Mouse (Mus musculus) spleen, postnatal 10 days (tissue): ENCODE results near the gene Tmeff1.

Source experiments
- DNase-seq, 2 experiments: peaks; one replicate each; pipeline ENCODE4 v3.0.0; 2021 to 2022; ENCODE audit warnings: low spot score in 2 of 2

Tmeff1 gene

GRCm38 (mm10) chr4:48584421-48585240, at the start of gene Tmeff1:
Gene Tmeff1, plus strand, starts transcription at chr4:48585174.
- DNase-seq = no peak

DNA sequence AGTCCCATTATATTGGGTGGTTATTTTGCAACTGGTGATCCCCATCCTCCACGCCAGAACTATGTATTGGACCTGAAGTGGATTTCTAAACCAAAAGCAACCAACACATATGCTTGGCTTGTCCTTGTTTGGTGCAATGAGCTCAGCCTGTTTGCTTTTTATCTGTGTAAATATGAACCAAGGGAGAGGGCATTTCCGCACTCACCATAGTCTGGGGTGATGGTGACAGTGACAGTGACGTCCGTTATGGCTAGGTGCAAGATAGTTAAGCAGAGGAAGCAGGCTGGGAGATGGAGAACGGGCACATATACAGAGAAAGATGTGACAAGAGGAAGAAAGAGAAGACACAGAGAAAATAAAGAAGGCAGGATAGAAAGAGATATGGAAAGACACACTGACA, 48.7 kb upstream of the Tmeff1 start:
- no peak for DNase-seq

GRCm38 (mm10) chr4:48537024-48537423, 48.0 kb upstream of the Tmeff1 start:
- no peak for DNase-seq

GRCm38 (mm10) chr4:48538581-48538980, 46.4 kb upstream of the Tmeff1 start:
- no peak for DNase-seq

GRCm38 (mm10) chr4:48539841-48540575, 45.0 kb upstream of the Tmeff1 start, which contains the start of gene Msantd3:
Gene Msantd3, plus strand, starts transcription at chr4:48539935.
- DNase-seq = no peak

- DNase-seq = no peak
Measured at GRCm38 (mm10) chr4:48540576-48541111, 44.3 kb upstream of the Tmeff1 start.

DNA sequence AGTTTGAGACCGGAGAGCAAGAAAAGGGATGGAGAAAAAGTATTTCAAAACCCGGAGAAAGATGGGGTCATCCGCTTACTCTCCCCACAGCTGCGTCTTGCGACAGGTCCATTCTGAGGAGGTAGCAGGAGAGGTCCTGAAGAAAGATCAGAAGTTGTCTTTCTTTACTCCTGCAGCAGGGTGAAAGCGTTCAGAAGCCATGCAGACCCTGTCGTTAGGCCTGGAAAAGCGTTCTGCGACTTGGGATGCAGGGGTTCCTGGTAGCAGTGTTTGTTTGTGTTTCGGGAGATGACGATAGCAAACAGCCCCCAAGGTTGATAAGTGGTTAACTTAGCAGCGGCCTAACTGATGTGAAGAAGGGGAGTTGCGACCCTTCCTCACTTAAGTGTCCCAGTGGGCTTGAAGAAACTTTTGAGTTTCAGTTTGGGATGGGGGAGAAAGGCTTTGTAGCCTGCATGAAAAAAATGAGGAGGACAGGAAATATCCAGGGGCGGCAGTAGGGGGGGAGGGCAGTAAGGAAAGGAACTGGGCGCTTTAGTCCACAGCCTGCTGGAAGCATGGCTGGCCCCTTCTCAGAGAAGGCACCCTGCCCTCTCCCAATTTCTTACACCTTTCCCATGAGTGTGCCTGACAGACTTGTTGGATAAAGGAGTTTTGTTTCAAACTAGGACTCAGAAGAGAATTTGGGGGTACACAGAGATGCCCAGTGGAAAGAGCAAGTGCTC, 43.3 kb upstream of the Tmeff1 start:
- no peak for DNase-seq

- DNase-seq = no peak
Measured at GRCm38 (mm10) chr4:48542351-48542750, 42.6 kb upstream of the Tmeff1 start.

DNA sequence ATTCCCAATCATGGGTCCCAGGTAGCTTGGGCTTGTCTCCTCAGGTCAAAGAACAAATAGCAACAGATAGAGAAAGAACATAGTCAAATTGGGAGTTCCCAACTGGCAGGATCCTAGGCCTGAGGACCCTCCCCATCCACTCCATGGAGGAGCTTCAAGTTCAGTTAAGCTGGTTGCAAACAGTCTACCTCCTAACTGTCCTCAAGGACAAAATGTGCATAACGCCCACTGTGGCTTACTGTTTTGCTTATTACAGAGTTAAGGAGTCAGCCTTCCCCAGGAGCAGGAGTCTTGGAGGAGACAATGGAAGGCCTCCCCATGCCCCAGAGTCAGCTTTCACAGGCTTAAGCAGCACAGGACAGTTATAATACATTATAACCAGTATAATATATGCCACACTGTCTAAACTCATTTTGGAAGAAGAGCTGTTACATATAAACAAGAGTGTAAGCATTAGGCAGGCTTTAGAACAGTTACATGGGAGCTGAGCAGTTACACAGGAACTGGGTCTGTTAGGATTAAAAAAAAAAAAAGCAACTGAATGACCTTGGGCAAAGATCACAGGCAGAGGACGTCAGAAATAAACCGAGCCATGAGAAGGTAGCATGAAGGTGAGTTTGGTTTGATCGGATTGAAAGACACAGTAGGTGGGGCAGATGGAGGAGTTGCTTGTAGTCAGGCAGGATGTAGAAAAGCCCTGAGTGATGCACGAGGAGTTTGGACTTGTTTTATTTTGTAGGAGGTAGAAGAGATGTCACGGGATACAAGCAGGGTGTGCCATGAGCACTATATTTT, 41.7 kb upstream of the Tmeff1 start:
- DNase-seq = no peak

- DNase-seq = no peak
Measured at GRCm38 (mm10) chr4:48544141-48544540, 40.8 kb upstream of the Tmeff1 start.

DNA sequence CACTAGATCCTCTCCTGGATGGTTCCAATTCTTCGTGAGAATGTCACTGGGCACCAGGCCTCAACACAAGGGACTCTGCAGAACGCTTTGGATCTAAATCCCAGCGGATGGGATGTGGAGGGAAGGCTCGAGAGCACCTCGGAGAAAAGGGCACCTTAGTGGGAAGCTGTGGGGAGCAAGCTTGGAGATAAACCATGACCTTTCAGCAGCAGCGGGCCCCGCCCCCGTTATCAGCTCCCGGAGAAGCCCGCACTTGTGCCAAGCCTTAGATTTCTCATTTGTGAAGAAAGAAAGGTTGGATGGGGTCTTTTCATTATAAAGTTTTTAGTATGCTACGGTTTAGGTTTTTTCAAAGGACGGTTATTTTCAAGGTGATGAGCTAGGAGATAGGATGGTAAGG, 39.0 kb upstream of the Tmeff1 start:
- DNase-seq = no peak

GRCm38 (mm10) chr4:48546568-48547496, 38.1 kb upstream of the Tmeff1 start:
- DNase-seq = no peak

GRCm38 (mm10) chr4:48548393-48549045, 36.5 kb upstream of the Tmeff1 start:
- DNase-seq = no peak

- no peak for DNase-seq
Measured at GRCm38 (mm10) chr4:48549661-48550060, 35.3 kb upstream of the Tmeff1 start.

GRCm38 (mm10) chr4:48552486-48553064, 32.4 kb upstream of the Tmeff1 start:
- DNase-seq = no peak

DNA sequence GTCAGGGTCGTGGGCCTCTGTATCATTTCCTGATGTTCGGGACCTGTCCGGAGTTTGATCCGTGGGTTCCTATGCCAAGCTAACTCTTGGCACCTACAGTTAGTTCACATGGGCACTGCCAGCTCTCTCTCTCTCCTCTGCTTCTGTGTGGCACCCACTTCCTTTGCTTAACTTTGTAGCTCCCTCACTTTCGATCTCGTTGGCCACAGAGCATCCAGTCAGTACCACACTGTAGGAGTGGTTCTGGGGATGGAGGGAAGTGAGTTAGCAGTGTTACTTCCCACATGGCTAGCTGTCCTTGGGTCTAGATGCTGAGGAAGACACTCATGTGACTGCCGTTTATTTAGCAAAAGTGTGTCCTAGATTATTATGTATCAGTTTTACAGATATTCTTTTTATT, 30.8 kb upstream of the Tmeff1 start:
- no peak for DNase-seq

DNA sequence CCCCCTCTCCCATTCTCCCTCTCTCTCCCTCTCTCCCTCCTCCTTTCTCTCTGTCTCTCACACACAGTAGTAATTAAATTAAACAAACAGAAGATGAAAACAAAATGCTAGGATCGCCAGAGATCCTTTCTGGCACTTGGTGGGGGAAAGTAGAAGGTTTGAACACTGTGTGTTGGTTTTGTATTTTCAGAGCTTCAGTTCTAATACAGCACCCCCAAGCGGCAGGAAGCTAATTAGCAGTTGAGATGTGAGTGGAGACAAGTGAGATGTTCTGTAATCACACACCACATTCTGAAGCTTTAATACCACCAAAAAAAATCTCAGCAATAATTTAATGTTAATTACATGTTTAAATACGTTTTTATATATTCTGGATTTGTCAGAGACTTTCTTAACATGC, 29.2 kb upstream of the Tmeff1 start:
- DNase-seq = peak in 1 of 2 experiments; percentile 45

GRCm38 (mm10) chr4:48559652-48560051, 25.3 kb upstream of the Tmeff1 start:
- no peak for DNase-seq

DNA sequence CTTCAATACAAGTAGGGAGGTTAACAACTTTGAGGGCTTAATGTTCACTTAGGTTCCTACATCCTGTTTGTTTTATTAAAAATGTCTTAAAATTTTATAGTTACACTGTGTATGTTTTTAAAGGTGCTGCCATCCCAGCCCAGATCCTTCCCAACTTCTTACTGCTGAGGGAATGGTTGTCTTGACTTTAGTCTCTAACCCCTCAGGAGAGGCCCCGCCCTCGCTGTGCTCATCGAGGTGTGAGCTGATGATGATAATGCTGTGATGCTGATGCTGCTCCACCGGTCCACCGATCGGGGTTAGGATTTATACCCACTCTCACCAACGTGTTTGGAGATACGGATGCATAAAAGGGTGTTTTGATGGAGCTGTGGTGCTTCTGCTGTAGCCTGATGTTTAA, 23.1 kb upstream of the Tmeff1 start:
- no peak for DNase-seq
